Mouse (Mus musculus): ENCODE measurements around the gene Szrd1.

Gene Szrd1

DNA sequence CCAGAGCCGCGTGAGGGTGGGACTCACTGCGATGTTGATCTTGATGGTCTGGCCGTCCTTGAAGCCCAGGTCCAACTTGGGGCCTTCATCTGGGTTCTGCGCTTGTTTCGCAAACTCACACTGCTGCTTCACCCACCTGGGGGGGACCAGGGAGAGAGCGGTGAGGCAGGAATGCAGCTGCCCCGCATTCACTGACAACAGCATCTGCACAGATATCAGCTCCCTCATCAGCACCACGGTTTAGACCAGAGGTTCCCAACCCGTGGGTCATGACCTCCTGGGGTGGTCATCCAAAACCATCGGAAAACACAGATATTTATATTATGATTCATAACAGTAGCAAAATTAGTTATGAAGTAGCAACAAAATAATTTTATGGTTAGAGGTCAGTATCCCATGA, 67.1 kb downstream of the Szrd1 start:
- intact Hi-C loops (cut with DNase I) = no loop called here

DNA sequence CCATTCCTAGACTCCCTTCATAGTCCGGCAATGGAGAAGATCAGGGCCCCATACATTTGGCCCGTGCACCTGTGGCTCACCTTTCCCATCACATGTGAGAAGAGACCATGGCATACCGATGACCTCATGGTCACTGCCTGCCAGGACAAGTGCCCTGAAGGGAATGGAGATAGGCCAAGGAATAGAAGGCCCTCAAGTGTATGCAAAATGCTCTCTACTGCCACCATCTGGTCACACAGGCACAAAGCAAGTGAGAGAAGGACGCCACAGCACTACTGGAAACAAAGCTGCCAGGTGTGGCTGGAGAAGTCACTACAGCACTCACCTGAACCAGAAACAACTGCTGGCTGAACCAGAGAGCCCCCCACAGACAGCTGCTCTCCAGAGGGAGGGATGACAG, 69.8 kb downstream of the Szrd1 start:
- intact Hi-C loops (cut with DNase I) = no loop called here

DNA sequence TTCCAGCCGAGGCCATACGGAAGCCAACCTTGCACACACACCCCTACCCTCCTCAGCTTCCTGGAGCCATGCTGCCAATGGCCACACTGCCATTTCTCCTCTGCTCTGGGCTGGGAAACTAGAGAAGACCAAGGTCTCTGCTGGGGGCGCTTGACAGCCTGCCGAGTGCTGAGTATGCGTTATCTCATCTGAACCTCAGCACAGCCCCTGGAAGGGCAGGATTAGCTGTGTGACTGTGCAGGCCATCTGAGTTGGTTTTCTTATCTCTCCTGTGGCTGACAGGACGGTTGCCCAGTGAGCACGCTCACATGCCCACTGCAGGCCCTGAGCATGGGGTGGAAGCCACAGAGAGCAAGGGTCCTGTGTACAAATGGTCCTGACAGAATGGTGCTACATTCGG, 70.9 kb downstream of the Szrd1 start:
- intact Hi-C loops (cut with DNase I) = no loop called here

DNA sequence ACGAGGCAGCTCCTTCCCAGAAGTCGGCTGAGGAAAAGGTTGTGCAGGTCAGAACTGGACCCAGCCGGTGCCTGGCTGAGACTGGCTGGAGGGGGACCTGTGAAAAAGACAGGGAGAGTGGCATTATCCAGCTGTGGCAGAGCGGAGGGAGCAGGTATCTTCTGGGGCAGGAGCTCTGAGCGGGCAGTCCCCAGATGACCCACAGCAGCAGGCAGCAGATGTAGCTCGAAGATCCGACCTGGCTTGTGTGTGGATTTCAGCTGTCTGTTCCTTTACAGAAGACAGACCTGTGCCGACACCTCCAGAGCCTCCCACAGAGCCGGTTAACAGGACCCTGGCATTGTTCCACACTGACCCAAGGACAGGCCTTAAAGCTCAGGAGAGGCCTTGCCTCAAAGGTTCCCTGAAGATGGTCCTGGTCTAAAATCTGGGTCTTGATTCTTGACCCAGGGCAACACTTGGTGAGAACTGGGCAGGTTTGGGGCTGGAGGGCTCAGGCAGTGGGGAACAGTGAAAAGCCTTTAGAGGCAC, 72.0 kb downstream of the Szrd1 start:
- intact Hi-C loops (cut with DNase I) = no loop called here

DNA sequence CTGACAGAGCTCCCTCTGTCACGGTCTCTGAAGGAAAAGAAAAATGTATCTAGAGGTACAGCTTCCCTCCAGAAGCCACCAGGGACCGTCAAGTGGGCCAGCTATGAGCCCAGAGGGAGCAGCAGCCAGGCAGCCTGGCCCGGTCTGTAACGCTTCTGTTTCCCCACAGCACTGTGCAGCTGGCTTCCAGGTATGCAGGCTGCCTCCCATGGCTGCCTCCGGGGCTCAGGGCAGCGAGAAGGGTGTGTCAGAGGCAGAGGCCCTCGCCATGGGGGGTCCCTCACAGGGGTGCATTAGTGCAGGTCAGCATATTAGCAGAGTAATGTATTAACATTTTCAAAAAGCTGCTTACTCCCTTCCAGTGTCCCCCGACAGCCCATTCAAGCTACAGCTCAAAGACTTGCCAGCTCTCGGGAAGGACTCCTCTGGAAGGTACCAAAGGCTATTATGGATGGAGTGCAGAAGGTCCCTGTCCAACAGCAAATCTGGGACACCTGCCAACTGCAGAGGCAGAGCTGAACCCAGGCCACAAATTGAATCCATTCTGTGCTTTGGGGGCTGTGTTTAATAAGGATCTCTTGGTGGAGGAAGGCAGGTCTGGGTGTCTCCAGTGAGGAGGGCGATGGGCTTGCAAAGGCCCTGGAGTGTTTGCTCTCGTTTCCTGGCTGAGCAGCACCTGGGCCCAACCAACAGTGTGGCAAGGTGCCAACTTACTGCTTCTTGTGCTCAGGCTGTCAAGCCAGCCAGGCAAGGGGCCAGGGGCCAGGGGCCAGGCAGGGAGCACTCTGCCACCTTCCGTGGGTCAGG, 72.7 kb downstream of the Szrd1 start:
- intact Hi-C loops (cut with DNase I) = no loop called here

DNA sequence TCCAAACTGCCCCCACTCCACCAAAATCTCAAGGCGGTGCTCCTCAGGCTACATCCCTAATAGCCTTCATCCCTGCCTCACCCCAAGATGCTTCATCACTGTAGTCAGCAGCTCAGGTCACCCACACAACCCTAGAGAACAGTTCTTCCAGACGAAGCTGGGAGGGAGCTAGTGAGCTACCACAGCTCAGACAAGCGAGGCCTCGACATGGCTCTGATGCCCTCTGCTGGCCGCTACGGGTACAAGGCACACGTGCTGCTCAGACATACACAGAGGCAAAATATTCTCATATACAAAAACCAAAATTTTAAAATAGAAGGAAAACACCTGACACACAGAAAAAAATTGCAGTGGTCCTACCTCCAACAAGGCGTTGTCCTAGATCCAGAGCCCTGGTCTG, 74.5 kb downstream of the Szrd1 start:
- intact Hi-C loops (cut with DNase I) = loop anchor here (1.0 kb wide), 1 partner anchor 21 kb away; no protein-coding TSS in a partner anchor

DNA sequence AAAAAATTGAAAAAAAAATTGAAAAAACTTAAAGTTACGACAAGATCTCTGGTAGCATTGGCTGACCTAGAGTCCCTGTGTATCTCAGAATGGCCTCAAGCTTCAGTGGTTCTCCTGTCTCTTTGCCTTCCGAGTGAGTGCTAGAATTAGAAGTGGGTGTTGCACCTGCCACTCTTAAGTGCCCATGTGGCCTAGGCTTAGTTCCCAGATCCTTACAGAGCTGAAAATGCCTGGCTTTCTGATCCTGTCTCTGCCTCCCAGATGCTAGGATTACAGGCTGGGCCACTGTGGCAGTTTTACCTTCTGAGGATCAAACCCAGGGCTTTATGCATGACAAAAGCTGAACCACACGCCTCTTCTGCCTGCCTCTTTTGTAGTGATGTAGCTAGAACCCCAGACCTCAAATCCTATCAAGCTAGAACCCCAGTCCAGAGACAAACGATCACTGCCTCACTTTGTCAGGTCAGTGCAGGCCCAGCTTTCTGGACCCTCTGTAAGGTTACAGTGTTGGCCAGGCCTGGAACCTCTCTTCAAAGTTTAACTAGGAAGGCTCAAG, 75.4 kb downstream of the Szrd1 start:
- intact Hi-C loops (cut with DNase I) = no loop called here
